Mouse (Mus musculus): ENCODE results near the gene Amd1. TPM values are rescaled to one million over a fixed set of nuclear protein-coding genes. Genes with fewer than 3 reads are reported as not detected.

Amd1 gene
- polyA plus RNA-seq, 1 experiment, result 18.8 TPM

- H3K27me3 ChIP-seq (ENCODE audit: control insufficient read depth, insufficient read depth, low read length), result no peaks in the 10 kb centered on the region
- no peak overlapping the region for H3K27ac ChIP-seq (ENCODE audit: control insufficient read depth, insufficient read depth, low read depth, low read length)
- H3K4me3 ChIP-seq (ENCODE audit: control insufficient read depth, low read depth, low read length), result no peak overlapping the region
- no peaks in the 10 kb centered on the region for H3K36me3 ChIP-seq (ENCODE audit: control insufficient read depth, insufficient read depth, low read length)
- TF ChIP-seq CTCF (IDR thresholded peaks at IDR 0.05; ENCODE audit: control insufficient read depth, insufficient read depth, insufficient replicate concordance, low read depth, low read length), result no peak
- no peak for TF ChIP-seq POLR2A (IDR thresholded peaks at IDR 0.05; ENCODE audit: control insufficient read depth, low read depth, low read length)
- peaks cover 8% of the 10 kb centered on the region for H3K4me1 ChIP-seq (ENCODE audit: control insufficient read depth, insufficient read depth, low read length)
These were observed 44.9 kb upstream of the Amd1 start for GRCm38 (mm10) chr10:40346776-40347403.

GRCm38 (mm10) chr10:40342036-40342435 is 40.0 kb upstream of the Amd1 start:
- Histone ChIP-seq H3K4me3 (ENCODE audit: control insufficient read depth, low read depth, low read length) (no peak overlapping the region), H3K36me3 (ENCODE audit: control insufficient read depth, insufficient read depth, low read length) (no peaks in the 10 kb centered on the region), H3K27ac (ENCODE audit: control insufficient read depth, insufficient read depth, low read depth, low read length) (no peak overlapping the region), H3K4me1 (ENCODE audit: control insufficient read depth, insufficient read depth, low read length) (no peaks in the 10 kb centered on the region), H3K27me3 (ENCODE audit: control insufficient read depth, insufficient read depth, low read length) (no peaks in the 10 kb centered on the region)
- TF ChIP-seq POLR2A (IDR thresholded peaks at IDR 0.05; ENCODE audit: control insufficient read depth, low read depth, low read length) (no peak), CTCF (IDR thresholded peaks at IDR 0.05; ENCODE audit: control insufficient read depth, insufficient read depth, insufficient replicate concordance, low read depth, low read length) (no peak)

DNA sequence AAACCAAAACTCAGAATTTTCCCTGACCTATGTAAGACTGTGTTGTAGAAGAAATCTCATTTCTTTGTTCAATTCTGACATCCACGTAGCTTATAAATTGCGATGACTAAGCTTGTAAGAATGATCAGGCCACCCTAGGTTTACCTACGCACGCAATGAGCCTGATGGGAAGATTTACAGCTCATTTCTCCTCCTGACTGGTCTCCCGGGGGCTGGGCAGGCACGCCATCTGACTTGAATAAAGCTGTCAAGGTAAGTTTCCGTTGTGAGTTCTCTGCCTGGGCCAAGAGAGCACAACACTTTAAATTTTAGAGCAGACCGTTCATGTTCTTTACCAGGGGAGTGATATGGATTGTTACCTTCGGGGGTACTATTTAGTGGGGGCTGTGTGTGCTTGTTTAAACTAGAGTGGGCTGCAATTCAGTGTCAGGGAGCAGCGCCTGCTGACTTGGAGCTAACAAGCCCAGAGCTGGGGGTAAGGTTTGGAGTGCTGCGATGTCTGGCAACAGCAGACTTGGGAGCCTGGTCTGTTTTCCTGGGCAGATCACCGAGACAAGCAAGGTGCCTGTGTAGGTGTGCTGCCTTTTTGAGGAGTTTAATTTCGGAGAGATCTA is 37.5 kb upstream of the Amd1 start, which contains the start of gene Cdk19:
Gene Cdk19, plus strand, starts transcription at position 214 of the 614 bp plus-strand sequence.
- no peak within 1 kb of the TSS for H3K27ac ChIP-seq (ENCODE audit: control insufficient read depth, insufficient read depth, low read depth, low read length)
- no peaks in the 10 kb centered on the region for H3K27me3 ChIP-seq (ENCODE audit: control insufficient read depth, insufficient read depth, low read length)
- H3K4me1 ChIP-seq (ENCODE audit: control insufficient read depth, insufficient read depth, low read length), result no peaks in the 10 kb centered on the region
- no peaks in the 10 kb centered on the region for H3K36me3 ChIP-seq (ENCODE audit: control insufficient read depth, insufficient read depth, low read length)
- TF ChIP-seq POLR2A (IDR thresholded peaks at IDR 0.05; ENCODE audit: control insufficient read depth, low read depth, low read length) (no peak), CTCF (IDR thresholded peaks at IDR 0.05; ENCODE audit: control insufficient read depth, insufficient read depth, insufficient replicate concordance, low read depth, low read length) (no peak)
- H3K4me3 ChIP-seq (ENCODE audit: control insufficient read depth, low read depth, low read length), result no peak within 1 kb of the TSS

- TF ChIP-seq CTCF (IDR thresholded peaks at IDR 0.05; ENCODE audit: control insufficient read depth, insufficient read depth, insufficient replicate concordance, low read depth, low read length), result no peak
- TF ChIP-seq POLR2A (IDR thresholded peaks at IDR 0.05; ENCODE audit: control insufficient read depth, low read depth, low read length), result no peak
- no peak overlapping the region for H3K4me3 ChIP-seq (ENCODE audit: control insufficient read depth, low read depth, low read length)
- no peak overlapping the region for H3K27ac ChIP-seq (ENCODE audit: control insufficient read depth, insufficient read depth, low read depth, low read length)
- H3K4me1 ChIP-seq (ENCODE audit: control insufficient read depth, insufficient read depth, low read length), result peaks cover 4% of the 10 kb centered on the region
- H3K36me3 ChIP-seq (ENCODE audit: control insufficient read depth, insufficient read depth, low read length), result no peaks in the 10 kb centered on the region
- H3K27me3 ChIP-seq (ENCODE audit: control insufficient read depth, insufficient read depth, low read length), result no peaks in the 10 kb centered on the region
These were observed 30.9 kb upstream of the Amd1 start for GRCm38 (mm10) chr10:40332864-40333263.

GRCm38 (mm10) chr10:40330262-40330661 is 28.3 kb upstream of the Amd1 start:
- no peak for TF ChIP-seq POLR2A (IDR thresholded peaks at IDR 0.05; ENCODE audit: control insufficient read depth, low read depth, low read length)
- TF ChIP-seq CTCF (IDR thresholded peaks at IDR 0.05; ENCODE audit: control insufficient read depth, insufficient read depth, insufficient replicate concordance, low read depth, low read length), result no peak
- peaks cover 4% of the 10 kb centered on the region for H3K4me1 ChIP-seq (ENCODE audit: control insufficient read depth, insufficient read depth, low read length)

DNA sequence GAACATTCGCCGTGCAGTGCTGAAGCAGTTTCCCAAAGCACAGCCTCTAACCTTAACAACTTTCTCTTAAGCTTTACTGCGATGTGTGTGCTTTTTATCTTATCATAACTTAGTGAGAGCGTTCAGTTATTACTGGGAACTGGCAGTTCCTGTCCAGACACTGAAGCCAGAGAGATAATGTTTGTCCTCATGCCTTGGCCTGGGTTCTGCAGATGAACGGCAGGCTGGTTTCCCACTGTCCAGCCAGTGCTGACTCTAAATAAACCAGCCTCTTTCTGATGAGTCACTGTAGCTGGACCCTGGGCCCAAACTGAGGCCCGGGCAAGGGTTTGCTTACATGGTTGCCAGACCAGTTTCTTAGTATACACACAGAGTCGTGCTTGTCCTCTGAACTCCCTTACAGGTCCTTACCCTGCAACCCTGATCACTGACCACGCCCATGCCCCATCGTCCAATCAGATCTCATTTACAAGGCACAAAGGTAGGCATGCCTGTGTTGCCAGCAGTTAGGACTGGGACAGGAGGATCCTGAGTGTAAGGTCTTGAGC is 26.1 kb upstream of the Amd1 start:
- Histone ChIP-seq H3K36me3 (ENCODE audit: control insufficient read depth, insufficient read depth, low read length) (no peaks in the 10 kb centered on the region), H3K4me1 (ENCODE audit: control insufficient read depth, insufficient read depth, low read length) (no peaks in the 10 kb centered on the region), H3K4me3 (ENCODE audit: control insufficient read depth, low read depth, low read length) (no peak overlapping the region), H3K27me3 (ENCODE audit: control insufficient read depth, insufficient read depth, low read length) (no peaks in the 10 kb centered on the region), H3K27ac (ENCODE audit: control insufficient read depth, insufficient read depth, low read depth, low read length) (peak overlapping the region; percentile 75)
- TF ChIP-seq CTCF (IDR thresholded peaks at IDR 0.05; ENCODE audit: control insufficient read depth, insufficient read depth, insufficient replicate concordance, low read depth, low read length) (no peak), POLR2A (IDR thresholded peaks at IDR 0.05; ENCODE audit: control insufficient read depth, low read depth, low read length) (no peak)

More at GRCm38 (mm10) chr10:40330262-40330661, 28.3 kb upstream of the Amd1 start:
- no peak overlapping the region for H3K27ac ChIP-seq (ENCODE audit: control insufficient read depth, insufficient read depth, low read depth, low read length)
- H3K27me3 ChIP-seq (ENCODE audit: control insufficient read depth, insufficient read depth, low read length), result no peaks in the 10 kb centered on the region
- no peaks in the 10 kb centered on the region for H3K36me3 ChIP-seq (ENCODE audit: control insufficient read depth, insufficient read depth, low read length)
- H3K4me3 ChIP-seq (ENCODE audit: control insufficient read depth, low read depth, low read length), result no peak overlapping the region

DNA sequence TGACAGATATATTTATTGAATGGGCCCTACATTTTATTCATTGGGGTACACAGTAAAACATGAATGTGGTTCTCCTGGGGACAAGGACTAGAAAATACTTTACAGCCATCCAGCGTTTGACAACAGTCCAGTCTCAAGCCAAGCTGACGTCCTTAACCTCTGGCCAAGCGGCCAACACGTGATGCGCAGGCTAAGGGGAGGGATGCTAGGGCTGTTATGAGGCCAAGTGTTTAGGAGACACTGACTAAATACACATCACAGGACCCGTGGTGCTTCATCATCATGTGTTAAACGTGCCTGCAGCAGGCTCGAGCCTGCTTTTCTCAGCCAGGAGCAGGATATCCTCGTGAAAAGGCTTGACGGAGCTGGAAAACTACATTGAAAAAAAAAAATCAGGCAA is 18.3 kb upstream of the Amd1 start:
- H3K27ac ChIP-seq (ENCODE audit: control insufficient read depth, insufficient read depth, low read depth, low read length), result no peak overlapping the region
- H3K4me3 ChIP-seq (ENCODE audit: control insufficient read depth, low read depth, low read length), result no peak overlapping the region
- H3K36me3 ChIP-seq (ENCODE audit: control insufficient read depth, insufficient read depth, low read length), result no peaks in the 10 kb centered on the region
- TF ChIP-seq CTCF (IDR thresholded peaks at IDR 0.05; ENCODE audit: control insufficient read depth, insufficient read depth, insufficient replicate concordance, low read depth, low read length), result no peak
- no peak for TF ChIP-seq POLR2A (IDR thresholded peaks at IDR 0.05; ENCODE audit: control insufficient read depth, low read depth, low read length)
- no peaks in the 10 kb centered on the region for H3K4me1 ChIP-seq (ENCODE audit: control insufficient read depth, insufficient read depth, low read length)
- H3K27me3 ChIP-seq (ENCODE audit: control insufficient read depth, insufficient read depth, low read length), result no peaks in the 10 kb centered on the region
